Mouse (Mus musculus) heart, embryonic 16.5 days (tissue): ENCODE results near the gene Cdan1. TPM values are rescaled to one million over a fixed set of nuclear protein-coding genes. Genes with fewer than 3 reads are reported as not detected.

Experiments
- polyA plus RNA-seq: library from polyadenylated mRNA; unstranded; fragments of >200 nt; fragmentation: Nextera tagmentation; extraction: Ambion mirVana; gene quantifications from 2 replicates; pipeline ENCODE4 v1.2.1, GENCODE M21; 2015

The Cdan1 gene
- polyA plus RNA-seq, 1 experiment from 2014 or later: 4.4 TPM

Other genes starting within 250 kb of the Cdan1 start
- gene Haus2, start 240.7 kb downstream of the Cdan1 start, polyA plus RNA-seq: 17.7 and 19.3 TPM in 2 replicates
- gene Lrrc57, start 240.6 kb downstream of the Cdan1 start, polyA plus RNA-seq: 22.5 and 25.7 TPM in 2 replicates
- gene Stard9, start 221.0 kb downstream of the Cdan1 start, polyA plus RNA-seq: 3.6 and 4.9 TPM in 2 replicates
- 2.1 and 2.2 TPM in 2 replicates for gene Ttbk2, start 476 bp upstream of the Cdan1 start, polyA plus RNA-seq
- gene Ubr1, start 120.6 kb upstream of the Cdan1 start, polyA plus RNA-seq: 18.5 and 22.0 TPM in 2 replicates
- gene Tmem62, start 126.9 kb upstream of the Cdan1 start, polyA plus RNA-seq: 1.9 and 2.4 TPM in 2 replicates
- 42.3 and 45.7 TPM in 2 replicates for gene Ccndbp1, start 158.3 kb upstream of the Cdan1 start, polyA plus RNA-seq
- 1.1 and 1.3 TPM in 2 replicates for gene Epb42, start 186.9 kb upstream of the Cdan1 start, polyA plus RNA-seq
- gene Tgm5, start 235.7 kb upstream of the Cdan1 start, polyA plus RNA-seq: 0.05 TPM in 1 of 2 replicates, not detected in the other